Mouse (Mus musculus) liver, embryonic 15.5 days (tissue): ENCODE measurements around the gene Pacsin2. TPM values are rescaled to one million over a fixed set of nuclear protein-coding genes. Genes with fewer than 3 reads are reported as not detected.

Source experiments
- ATAC-seq: fragments of 200-750 bp; cut with Nextera tagmentation; 2 replicates; pipeline ENCODE4 v1.8.0; 2017; ENCODE audit warnings: moderate number of reproducible peaks, mild to moderate bottlenecking, moderate library complexity; ENCODE audit not compliant: insufficient read depth
- H3K27ac ChIP-seq: fragments of 300-500 bp; sonication (generic); replicated peaks from 2 replicates; pipeline ENCODE4 v1.5.1; 2015; ENCODE audit warnings: mild to moderate bottlenecking, inconsistent platforms
- H3K27me3 ChIP-seq: fragments of 300-500 bp; sonication (generic); 2 replicates; pipeline ENCODE4 v1.6.1; 2015; ENCODE audit warnings: mild to moderate bottlenecking, inconsistent platforms
- H3K36me3 ChIP-seq: fragments of 300-500 bp; sonication (generic); replicated peaks from 2 replicates; pipeline ENCODE4 v1.6.1; 2015; ENCODE audit warnings: moderate library complexity, mild to moderate bottlenecking, inconsistent platforms
- H3K4me1 ChIP-seq: fragments of 300-500 bp; sonication (generic); replicated peaks from 2 replicates; pipeline ENCODE4 v1.6.1; 2015; ENCODE audit warnings: inconsistent platforms
- H3K4me2 ChIP-seq: fragments of 300-500 bp; sonication (generic); 2 replicates; pipeline ENCODE4 v1.6.1; 2015; ENCODE audit warnings: moderate library complexity, mild to moderate bottlenecking, inconsistent platforms
- H3K4me3 ChIP-seq: fragments of 300-500 bp; sonication (generic); replicated peaks from 2 replicates; pipeline ENCODE4 v1.5.1; 2015; ENCODE audit warnings: mild to moderate bottlenecking, inconsistent platforms
- H3K9ac ChIP-seq: fragments of 300-500 bp; sonication (generic); 2 replicates; pipeline ENCODE4 v1.6.1; 2015; ENCODE audit warnings: moderate library complexity, mild to moderate bottlenecking, inconsistent platforms
- H3K9me3 ChIP-seq: fragments of 300-500 bp; sonication (generic); replicated peaks from 2 replicates; pipeline ENCODE4 v1.6.1; 2016; ENCODE audit warnings: inconsistent platforms
- WGBS: fragments of 180-500 bp; shearing (Covaris S2); methylation state at CpG from one replicate; pipeline ENCODE4 v1.1.7; 2015; ENCODE audit warnings: mixed read lengths; ENCODE audit not compliant: insufficient replicate concordance; 5-methylcytosine and 5-hydroxymethylcytosine counted together
- polyA plus RNA-seq: library from polyadenylated mRNA; unstranded; fragments of >200 nt; fragmentation: Nextera tagmentation; extraction: Ambion mirVana; gene quantifications from 2 replicates; pipeline ENCODE4 v1.2.1, GENCODE M21; 2015

Gene Pacsin2
- polyA plus RNA-seq, 1 experiment from 2014 or later = 46.7 TPM

DNA sequence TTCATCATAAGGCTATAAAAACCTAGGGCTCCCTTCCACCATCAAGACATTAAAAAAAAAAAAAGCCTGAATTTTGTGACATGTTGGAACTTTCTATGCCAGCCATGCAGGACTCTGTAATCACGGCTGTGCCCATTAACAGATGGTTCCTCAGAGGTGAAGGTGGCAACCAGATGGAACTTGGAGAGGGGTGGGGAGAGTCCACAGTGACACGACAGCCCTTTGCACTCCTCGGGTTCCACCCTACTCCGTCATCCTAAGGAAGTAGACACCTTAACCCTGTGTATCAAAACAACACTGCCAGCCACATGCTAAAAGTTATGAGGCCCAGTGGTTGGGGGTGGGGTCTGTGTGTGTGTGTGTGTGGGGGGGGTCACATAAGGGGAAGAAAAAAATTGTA lies 115.7 kb downstream of the Pacsin2 start:
- WGBS = 40% methylated on average over 4 of the region's 4 CpGs
- Histone ChIP-seq H3K27ac (peak overlapping the region; percentile 75), H3K9me3 (no peaks in the 10 kb centered on the region)

DNA sequence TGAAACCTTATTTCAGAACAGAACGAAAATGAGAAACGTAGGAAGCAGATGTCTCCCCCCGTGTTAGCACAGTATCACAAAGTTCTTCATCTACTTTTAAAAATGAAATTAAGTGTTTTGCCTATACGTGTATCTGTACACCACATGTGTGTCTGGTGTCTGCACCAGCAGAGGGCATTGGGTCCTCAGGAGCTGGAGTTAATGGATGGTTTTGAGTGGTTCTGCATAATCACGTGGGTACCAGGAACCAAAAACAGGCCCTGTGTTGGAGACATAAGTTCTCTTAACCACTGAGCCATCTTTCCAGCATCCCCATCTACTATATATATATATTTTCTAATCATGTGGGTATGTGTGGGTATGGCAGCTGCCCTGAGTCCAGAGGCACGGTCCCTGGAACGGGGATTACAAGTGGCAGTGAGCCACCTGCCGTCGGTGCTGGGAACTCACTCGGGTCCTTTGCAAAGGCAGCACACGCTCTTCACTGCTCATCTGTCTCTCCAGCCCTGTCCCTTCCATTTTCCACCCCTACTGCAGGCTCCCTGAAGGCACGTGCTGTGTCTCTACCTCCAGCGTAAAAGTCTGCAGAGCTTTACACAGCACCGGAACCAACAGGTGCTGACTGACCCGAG lies 118.4 kb downstream of the Pacsin2 start:
- no peaks in the 10 kb centered on the region for H3K9me3 ChIP-seq
- H3K36me3 ChIP-seq = peaks cover 11% of the 10 kb centered on the region
- H3K4me3 ChIP-seq = no peak overlapping the region
- no peak overlapping the region for H3K9ac ChIP-seq
- no peaks in the 10 kb centered on the region for H3K27me3 ChIP-seq
- WGBS = 87% methylated on average over 15 of the region's 15 CpGs
- H3K4me1 ChIP-seq = peaks cover 71% of the 10 kb centered on the region
- no peak overlapping the region for H3K27ac ChIP-seq
- no peak overlapping the region for H3K4me2 ChIP-seq
- no peak for ATAC-seq

More for the DNA sequence above, 115.7 kb downstream of the Pacsin2 start:
- Histone ChIP-seq H3K36me3 (no peaks in the 10 kb centered on the region), H3K4me3 (peak overlapping the region; percentile 88), H3K4me1 (peaks cover 56% of the 10 kb centered on the region), H3K27me3 (no peaks in the 10 kb centered on the region), H3K9ac (peak overlapping the region; percentile 80; the same call in 1 of the 2 replicates), H3K4me2 (peak overlapping the region; percentile 93)
- no peak for ATAC-seq

DNA sequence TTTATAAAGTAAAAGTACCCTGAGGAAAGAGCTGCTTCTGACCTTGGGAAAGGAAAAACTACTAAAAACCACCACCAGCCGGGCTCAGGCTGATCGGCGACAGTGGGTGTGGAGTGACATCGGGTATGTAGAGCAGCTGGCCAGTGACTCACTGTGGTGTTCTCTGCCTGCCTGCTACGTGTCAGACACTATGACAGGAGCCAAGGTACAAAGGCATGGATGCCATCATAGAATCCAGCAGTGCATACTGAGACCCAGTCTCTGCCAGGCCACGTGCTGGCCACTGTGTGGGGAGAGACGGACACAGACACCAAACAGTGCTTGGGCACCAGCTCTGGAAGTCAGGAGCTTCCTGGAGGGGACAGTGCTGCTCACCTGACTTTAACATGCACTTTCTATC lies 119.5 kb downstream of the Pacsin2 start:
- Histone ChIP-seq H3K4me1 (peaks cover 70% of the 10 kb centered on the region), H3K36me3 (peaks cover 17% of the 10 kb centered on the region), H3K9me3 (no peaks in the 10 kb centered on the region), H3K27me3 (no peaks in the 10 kb centered on the region), H3K27ac (peak overlapping the region; percentile 83), H3K4me2 (peak overlapping the region; percentile 64), H3K9ac (peak overlapping the region; percentile 35; the same call in 1 of the 2 replicates), H3K4me3 (no peak overlapping the region)
- 65% methylated on average over 7 of the region's 7 CpGs for WGBS
- no peak for ATAC-seq

DNA sequence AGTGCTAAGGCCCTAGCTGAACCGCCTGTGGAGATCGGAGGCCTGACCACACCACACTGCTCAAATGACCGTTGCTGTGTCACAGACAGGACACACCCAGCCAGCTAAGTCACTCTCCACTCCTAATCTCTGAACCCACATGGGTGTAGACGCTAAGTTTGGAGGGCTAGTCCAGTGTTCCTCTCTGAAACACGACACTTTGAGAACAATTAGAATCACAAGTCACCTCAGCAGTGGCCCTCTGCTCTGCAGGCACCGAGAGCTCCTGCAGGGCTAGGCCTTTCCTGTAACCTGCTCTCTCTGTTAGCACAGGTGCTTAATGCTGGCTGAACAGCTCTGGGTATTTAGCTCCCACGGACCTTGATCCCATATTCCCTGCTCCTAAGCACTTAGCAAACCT lies 120.2 kb downstream of the Pacsin2 start:
- Histone ChIP-seq H3K9me3 (no peaks in the 10 kb centered on the region), H3K4me2 (peak overlapping the region; percentile 64), H3K9ac (peak overlapping the region; percentile 32; the same call in 1 of the 2 replicates), H3K4me3 (peak overlapping the region; percentile 14; the same call in 1 of the 2 replicates), H3K36me3 (peaks cover 17% of the 10 kb centered on the region), H3K27ac (peak overlapping the region; percentile 83), H3K27me3 (no peaks in the 10 kb centered on the region), H3K4me1 (peaks cover 63% of the 10 kb centered on the region)
- ATAC-seq = peak; percentile 96
- 21% methylated on average over 7 of the region's 7 CpGs for WGBS

DNA sequence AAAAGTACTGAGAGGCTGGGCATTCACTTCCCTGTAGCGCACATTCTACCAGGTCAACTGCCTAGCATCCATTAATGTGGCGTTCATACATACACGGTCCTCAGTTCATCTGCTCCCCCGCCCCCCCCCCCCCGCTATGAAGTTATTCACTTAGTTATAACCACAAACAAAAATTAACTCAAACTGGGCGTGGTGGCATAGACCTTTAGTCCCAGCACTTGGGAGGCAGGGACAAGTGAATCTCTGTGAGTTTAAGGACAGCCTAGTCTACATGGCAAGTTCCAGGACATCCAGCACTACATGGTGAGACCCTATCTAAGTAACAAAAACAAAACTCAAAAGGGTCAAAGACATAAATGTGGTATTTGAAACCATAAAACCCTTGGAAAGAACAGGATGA lies 125.5 kb downstream of the Pacsin2 start:
- H3K4me1 ChIP-seq = peaks cover 31% of the 10 kb centered on the region
- WGBS = 70% methylated on average over 6 of the region's 6 CpGs
- H3K36me3 ChIP-seq = peaks cover 45% of the 10 kb centered on the region
- H3K4me3 ChIP-seq = no peak overlapping the region
- H3K9me3 ChIP-seq = no peaks in the 10 kb centered on the region
- no peak overlapping the region for H3K27ac ChIP-seq
- ATAC-seq = no peak
- no peak overlapping the region for H3K4me2 ChIP-seq
- no peaks in the 10 kb centered on the region for H3K27me3 ChIP-seq
- no peak overlapping the region for H3K9ac ChIP-seq

DNA sequence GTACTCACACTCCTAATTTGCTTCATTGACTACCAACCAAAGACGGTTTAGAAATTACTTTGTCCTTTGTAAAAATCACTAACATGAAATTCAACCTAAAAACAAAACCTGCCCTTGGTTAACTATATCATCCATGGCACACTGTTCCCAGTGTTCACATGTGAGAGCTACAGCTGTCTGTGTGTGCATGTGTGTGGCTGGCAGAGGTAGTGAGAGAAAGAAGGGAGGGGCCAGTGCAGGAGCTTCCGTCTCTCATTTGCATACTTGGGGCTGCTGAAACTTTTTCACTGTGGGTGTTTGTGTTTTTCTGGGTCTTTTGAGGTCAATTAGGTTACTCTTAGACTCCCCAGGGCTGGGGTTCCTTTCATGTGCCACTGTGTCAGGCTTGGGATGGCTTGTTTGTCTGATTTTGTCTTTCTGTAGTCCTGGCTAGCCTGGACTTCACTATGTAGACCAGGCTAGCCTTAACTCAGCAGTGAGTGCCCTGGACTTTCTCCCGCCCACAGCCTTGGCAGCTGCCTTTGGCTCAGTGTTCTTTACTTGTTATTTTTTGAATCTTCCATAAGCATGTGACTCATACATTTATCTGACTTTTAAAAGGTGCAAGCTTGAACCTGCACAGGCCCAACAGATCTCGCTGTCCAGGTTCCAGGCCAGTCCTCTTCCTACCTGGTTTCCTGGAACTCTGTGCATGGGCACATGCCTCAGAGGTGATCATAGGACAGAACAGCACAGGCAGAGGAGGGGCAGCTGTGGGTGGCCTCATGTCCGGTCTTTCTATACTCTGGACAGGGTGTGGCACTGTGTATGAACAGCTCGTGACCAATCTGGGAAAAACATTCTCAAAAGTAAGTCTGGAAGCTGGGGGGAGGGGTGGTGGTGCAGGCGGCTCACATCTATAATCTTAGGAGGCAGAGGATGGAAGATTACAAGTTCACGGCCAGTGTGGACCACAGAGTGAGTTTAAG lies 126.2 kb downstream of the Pacsin2 start:
- H3K4me3 ChIP-seq = no peak overlapping the region
- WGBS = 54% methylated on average over 8 of the region's 8 CpGs
- H3K36me3 ChIP-seq = peaks cover 49% of the 10 kb centered on the region
- H3K27ac ChIP-seq = no peak overlapping the region
- H3K9me3 ChIP-seq = no peaks in the 10 kb centered on the region
- peaks cover 24% of the 10 kb centered on the region for H3K4me1 ChIP-seq
- H3K9ac ChIP-seq = no peak overlapping the region
- no peak overlapping the region for H3K4me2 ChIP-seq
- no peaks in the 10 kb centered on the region for H3K27me3 ChIP-seq
- no peak for ATAC-seq

DNA sequence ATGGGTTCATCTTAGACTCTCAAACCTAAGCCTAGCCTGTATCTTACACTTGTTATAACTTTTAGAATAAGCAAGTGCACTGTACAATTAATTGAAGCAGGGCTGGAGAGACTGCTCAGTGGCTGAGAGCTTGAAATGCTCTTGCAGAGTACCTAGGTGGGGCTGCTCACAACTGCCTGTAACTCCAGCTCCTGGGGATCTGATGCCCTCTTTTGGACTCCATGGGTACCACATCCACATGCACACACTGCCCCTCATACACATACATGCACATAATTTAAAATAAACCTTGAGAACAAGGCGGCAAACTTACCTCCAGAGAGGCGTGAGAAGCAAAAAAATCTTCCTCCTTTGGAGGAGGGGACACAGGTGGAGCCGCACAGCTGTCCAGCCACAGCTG lies 132.0 kb downstream of the Pacsin2 start:
- Histone ChIP-seq H3K9me3 (no peaks in the 10 kb centered on the region), H3K4me3 (no peak overlapping the region), H3K4me1 (no peaks in the 10 kb centered on the region), H3K27me3 (no peaks in the 10 kb centered on the region), H3K9ac (no peak overlapping the region), H3K27ac (no peak overlapping the region), H3K36me3 (peaks cover 46% of the 10 kb centered on the region), H3K4me2 (no peak overlapping the region)
- 74% methylated on average over 3 of the region's 3 CpGs for WGBS
- ATAC-seq = no peak

DNA sequence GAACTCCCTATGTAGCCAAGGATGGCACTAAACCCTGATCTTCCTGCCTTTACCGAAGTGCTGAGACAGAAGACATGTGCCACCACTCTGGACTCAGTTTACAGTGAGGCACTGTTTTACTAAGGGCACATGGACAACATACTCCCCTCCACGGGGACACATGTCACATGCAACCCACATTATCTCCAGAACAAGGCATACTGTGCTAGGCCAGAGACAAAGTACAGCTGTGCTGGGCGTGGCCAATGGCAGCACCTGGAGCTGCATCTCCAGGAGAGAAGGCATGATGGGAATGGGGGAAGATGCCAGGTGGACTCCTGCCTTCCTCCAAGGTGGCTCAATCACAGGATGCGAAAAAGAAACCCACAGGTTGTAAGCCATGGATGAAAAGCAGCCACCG lies 135.5 kb downstream of the Pacsin2 start:
- no peak overlapping the region for H3K4me2 ChIP-seq
- ATAC-seq = no peak
- H3K4me3 ChIP-seq = no peak overlapping the region
- H3K9me3 ChIP-seq = no peaks in the 10 kb centered on the region
- 70% methylated on average over 5 of the region's 5 CpGs for whole genome bisulfite sequencing
- no peaks in the 10 kb centered on the region for H3K4me1 ChIP-seq
- H3K36me3 ChIP-seq = peaks cover 38% of the 10 kb centered on the region
- H3K9ac ChIP-seq = no peak overlapping the region
- H3K27me3 ChIP-seq = no peaks in the 10 kb centered on the region
- no peak overlapping the region for H3K27ac ChIP-seq

Other genes starting within 250 kb of the Pacsin2 start
- gene A4galt, start 212.8 kb downstream of the Pacsin2 start, polyA plus RNA-seq = 0.13 TPM in 1 of 2 replicates, not detected in the other
- gene Arfgap3, start 114.4 kb downstream of the Pacsin2 start, polyA plus RNA-seq = 15.4 TPM in 2 replicates
- gene Ttll1, start 46.3 kb upstream of the Pacsin2 start, polyA plus RNA-seq = 4.5 and 4.9 TPM in 2 replicates
- gene Bik, start 62.3 kb upstream of the Pacsin2 start, polyA plus RNA-seq = 1.9 and 2.2 TPM in 2 replicates
- gene Tspo, start 99.0 kb upstream of the Pacsin2 start, polyA plus RNA-seq = 202 and 217 TPM in 2 replicates
- gene Mcat, start 99.2 kb upstream of the Pacsin2 start, polyA plus RNA-seq = 15.4 and 16.8 TPM in 2 replicates
- gene Ttll12, start 130.6 kb upstream of the Pacsin2 start, polyA plus RNA-seq = 35.6 and 38.5 TPM in 2 replicates